Mouse (Mus musculus): ENCODE results near the gene Ripor2. TPM values are rescaled to one million over a fixed set of nuclear protein-coding genes. Genes with fewer than 3 reads are reported as not detected.

Gene Ripor2
- polyA plus RNA-seq, 1 experiment, result 2.0 TPM

GRCm38 (mm10) chr13:24569066-24569465 is 12.9 kb upstream of the Ripor2 start:
- H3K27ac ChIP-seq (ENCODE audit: insufficient read depth, low read depth, low read length), result no peak overlapping the region
- no peak for TF ChIP-seq CTCF (IDR thresholded peaks at IDR 0.05; ENCODE audit: extremely low read depth, insufficient read length, insufficient replicate concordance, low read depth, low read length)
- no peak for TF ChIP-seq POLR2A (IDR thresholded peaks at IDR 0.05; ENCODE audit: low read depth, low read length)
- H3K27me3 ChIP-seq (ENCODE audit: control insufficient read depth, insufficient read depth, low read length), result no peaks in the 10 kb centered on the region
- H3K4me1 ChIP-seq (ENCODE audit: control insufficient read depth, insufficient read depth, insufficient read length, low read length), result peaks cover 9% of the 10 kb centered on the region; the same call in 1 of the 2 replicates
- no peak overlapping the region for H3K4me3 ChIP-seq (ENCODE audit: low read depth, low read length)
- H3K36me3 ChIP-seq (ENCODE audit: control insufficient read depth, insufficient read depth, low read length), result no peaks in the 10 kb centered on the region
- WGBS, result 93% methylated on average over 4 of the region's 4 CpGs

GRCm38 (mm10) chr13:24570716-24571115 is 11.3 kb upstream of the Ripor2 start:
- Histone ChIP-seq H3K4me3 (ENCODE audit: low read depth, low read length) (no peak overlapping the region), H3K27me3 (ENCODE audit: control insufficient read depth, insufficient read depth, low read length) (no peaks in the 10 kb centered on the region), H3K4me1 (ENCODE audit: control insufficient read depth, insufficient read depth, insufficient read length, low read length) (peaks cover 4% of the 10 kb centered on the region; the same call in 1 of the 2 replicates), H3K27ac (ENCODE audit: insufficient read depth, low read depth, low read length) (no peak overlapping the region), H3K36me3 (ENCODE audit: control insufficient read depth, insufficient read depth, low read length) (no peaks in the 10 kb centered on the region)
- 46% methylated on average over 2 of the region's 2 CpGs for WGBS
- TF ChIP-seq CTCF (IDR thresholded peaks at IDR 0.05; ENCODE audit: extremely low read depth, insufficient read length, insufficient replicate concordance, low read depth, low read length) (no peak), POLR2A (IDR thresholded peaks at IDR 0.05; ENCODE audit: low read depth, low read length) (no peak)

- TF ChIP-seq POLR2A (IDR thresholded peaks at IDR 0.05; ENCODE audit: low read depth, low read length) (no peak), CTCF (IDR thresholded peaks at IDR 0.05; ENCODE audit: extremely low read depth, insufficient read length, insufficient replicate concordance, low read depth, low read length) (no peak)
- no peaks in the 10 kb centered on the region for H3K4me1 ChIP-seq (ENCODE audit: control insufficient read depth, insufficient read depth, insufficient read length, low read length)
- WGBS, result 79% methylated on average over 6 of the region's 6 CpGs
Measured at GRCm38 (mm10) chr13:24571906-24572305, 10.1 kb upstream of the Ripor2 start.

GRCm38 (mm10) chr13:24575126-24575525 is 6.9 kb upstream of the Ripor2 start:
- Histone ChIP-seq H3K4me1 (ENCODE audit: control insufficient read depth, insufficient read depth, insufficient read length, low read length) (no peaks in the 10 kb centered on the region), H3K4me3 (ENCODE audit: low read depth, low read length) (no peak overlapping the region), H3K27ac (ENCODE audit: insufficient read depth, low read depth, low read length) (no peak overlapping the region), H3K36me3 (ENCODE audit: control insufficient read depth, insufficient read depth, low read length) (no peaks in the 10 kb centered on the region), H3K27me3 (ENCODE audit: control insufficient read depth, insufficient read depth, low read length) (no peaks in the 10 kb centered on the region)
- no peak for TF ChIP-seq CTCF (IDR thresholded peaks at IDR 0.05; ENCODE audit: extremely low read depth, insufficient read length, insufficient replicate concordance, low read depth, low read length)
- TF ChIP-seq POLR2A (IDR thresholded peaks at IDR 0.05; ENCODE audit: low read depth, low read length), result no peak
- WGBS, result 70% methylated on average over 3 of the region's 3 CpGs

More at GRCm38 (mm10) chr13:24571906-24572305, 10.1 kb upstream of the Ripor2 start:
- H3K27me3 ChIP-seq (ENCODE audit: control insufficient read depth, insufficient read depth, low read length), result no peaks in the 10 kb centered on the region
- no peaks in the 10 kb centered on the region for H3K36me3 ChIP-seq (ENCODE audit: control insufficient read depth, insufficient read depth, low read length)
- H3K27ac ChIP-seq (ENCODE audit: insufficient read depth, low read depth, low read length), result no peak overlapping the region
- no peak overlapping the region for H3K4me3 ChIP-seq (ENCODE audit: low read depth, low read length)

GRCm38 (mm10) chr13:24576338-24577119 is 5.5 kb upstream of the Ripor2 start:
- TF ChIP-seq POLR2A (IDR thresholded peaks at IDR 0.05; ENCODE audit: low read depth, low read length) (no peak), CTCF (IDR thresholded peaks at IDR 0.05; ENCODE audit: extremely low read depth, insufficient read length, insufficient replicate concordance, low read depth, low read length) (no peak)
- Histone ChIP-seq H3K4me1 (ENCODE audit: control insufficient read depth, insufficient read depth, insufficient read length, low read length) (no peaks in the 10 kb centered on the region), H3K4me3 (ENCODE audit: low read depth, low read length) (no peak overlapping the region), H3K27me3 (ENCODE audit: control insufficient read depth, insufficient read depth, low read length) (no peaks in the 10 kb centered on the region), H3K27ac (ENCODE audit: insufficient read depth, low read depth, low read length) (no peak overlapping the region), H3K36me3 (ENCODE audit: control insufficient read depth, insufficient read depth, low read length) (no peaks in the 10 kb centered on the region)
- 56% methylated on average over 11 of the region's 11 CpGs for WGBS

GRCm38 (mm10) chr13:24578317-24578716 is 3.7 kb upstream of the Ripor2 start:
- H3K27me3 ChIP-seq (ENCODE audit: control insufficient read depth, insufficient read depth, low read length), result no peaks in the 10 kb centered on the region
- no peaks in the 10 kb centered on the region for H3K36me3 ChIP-seq (ENCODE audit: control insufficient read depth, insufficient read depth, low read length)
- H3K27ac ChIP-seq (ENCODE audit: insufficient read depth, low read depth, low read length), result no peak overlapping the region
- no peak overlapping the region for H3K4me3 ChIP-seq (ENCODE audit: low read depth, low read length)
- H3K4me1 ChIP-seq (ENCODE audit: control insufficient read depth, insufficient read depth, insufficient read length, low read length), result no peaks in the 10 kb centered on the region
- TF ChIP-seq POLR2A (IDR thresholded peaks at IDR 0.05; ENCODE audit: low read depth, low read length), result no peak
- no peak for TF ChIP-seq CTCF (IDR thresholded peaks at IDR 0.05; ENCODE audit: extremely low read depth, insufficient read length, insufficient replicate concordance, low read depth, low read length)

- TF ChIP-seq POLR2A (IDR thresholded peaks at IDR 0.05; ENCODE audit: low read depth, low read length) (no peak), CTCF (IDR thresholded peaks at IDR 0.05; ENCODE audit: extremely low read depth, insufficient read length, insufficient replicate concordance, low read depth, low read length) (no peak)
- Histone ChIP-seq H3K27ac (ENCODE audit: insufficient read depth, low read depth, low read length) (no peak overlapping the region), H3K4me3 (ENCODE audit: low read depth, low read length) (no peak overlapping the region), H3K4me1 (ENCODE audit: control insufficient read depth, insufficient read depth, insufficient read length, low read length) (no peaks in the 10 kb centered on the region; the same call in 1 of the 2 replicates), H3K36me3 (ENCODE audit: control insufficient read depth, insufficient read depth, low read length) (no peaks in the 10 kb centered on the region), H3K27me3 (ENCODE audit: control insufficient read depth, insufficient read depth, low read length) (no peaks in the 10 kb centered on the region)
- 53% methylated on average over 8 of the region's 8 CpGs for WGBS
Measured at GRCm38 (mm10) chr13:24580759-24581158, 1.2 kb upstream of the Ripor2 start.
